Mouse (Mus musculus) kidney, adult 2 months (tissue): ENCODE data around the gene AC109138.7.

Experiments
- CTCF ChIP-seq: fragments of 200-500 bp; conservative IDR thresholded peaks from 2 replicates; pipeline ENCODE4 v1.5.1; 2011; ENCODE audit warnings: low read depth, mild to moderate bottlenecking, control low read depth, low read length, moderate library complexity, mixed read lengths; ENCODE audit not compliant: insufficient read depth, insufficient read length
- POLR2A ChIP-seq: fragments of 200-500 bp; IDR thresholded peaks from one replicate; pipeline ENCODE4 v1.6.1; 2011; ENCODE audit warnings: low read depth, low read length, control low read depth

DNA sequence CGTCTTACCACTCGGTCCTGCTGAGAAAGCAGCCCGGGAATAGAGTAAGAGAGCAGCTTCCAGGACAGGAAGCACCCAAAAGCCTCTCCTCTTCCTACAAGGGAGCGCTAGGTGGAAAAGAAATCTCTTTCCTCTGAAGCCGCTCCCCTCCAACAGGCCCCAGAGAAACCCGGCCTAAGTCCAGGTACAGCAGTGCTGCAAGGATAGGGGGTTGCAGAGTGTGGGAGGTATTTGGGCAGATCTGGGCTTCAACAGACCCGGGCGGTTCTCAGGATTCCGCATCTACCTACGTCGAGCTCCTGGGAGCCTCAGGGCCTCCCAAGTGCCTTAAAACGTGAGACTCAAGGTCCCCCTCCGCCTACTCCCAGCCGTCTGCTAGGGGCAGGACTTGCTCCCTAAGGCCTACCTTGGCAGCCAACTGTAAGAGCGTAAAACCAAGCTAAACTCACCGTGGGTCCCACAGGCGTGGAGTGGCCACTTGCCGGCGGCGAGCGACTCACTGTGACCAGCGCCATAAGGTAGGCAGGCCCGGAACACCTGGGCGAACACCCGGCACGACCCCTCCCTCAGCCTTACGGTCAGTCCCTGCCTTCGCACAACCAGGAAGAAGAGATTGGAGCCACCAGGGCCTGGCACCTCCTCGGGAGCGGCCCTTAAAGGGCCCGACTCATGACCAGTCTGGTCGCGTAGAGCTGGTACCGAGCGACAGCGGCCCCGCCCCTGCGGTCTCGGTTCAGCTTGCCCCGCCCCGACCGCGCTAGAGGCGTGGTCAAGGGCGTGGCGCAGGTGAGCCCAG lies 54.6 kb downstream of the AC109138.7 start, which contains the start of gene Ssh3:
- TF ChIP-seq CTCF (no peak), POLR2A (peak; percentile 34)
